24 mouse cellular contexts compared by ENCODE assay signal in genomic region chr6:143997616-143998015, GRCm38 (mm10).
A peak's percentile ranks its signal among the peaks of the same experiment; 100 is the strongest.
DNase-seq lines count a peak whose midpoint lies in the region; ATAC-seq lines count a peak whose summit lies in the region.
"Had no signal": no experiment of that assay in that cellular context is flagged by ENCODE, and none has a peak within 500 bp of the region (broad histone marks: within the 10 kb centered on the region; RNA-seq: fewer than 3 reads in every experiment).

No protein-coding gene starts in this region.

- H3K36me3 ChIP-seq in forebrain, embryonic 15.5 days = no peaks in the 10 kb centered on the region
- H3K36me3 ChIP-seq in forebrain, embryonic 16.5 days (ENCODE audit: control insufficient read depth, insufficient read depth) = no peaks in the 10 kb centered on the region
- no peaks in the 10 kb centered on the region for H3K36me3 ChIP-seq in midbrain, embryonic 15.5 days (replicated peaks)
- no peaks in the 10 kb centered on the region for H3K36me3 ChIP-seq in midbrain, embryonic 11.5 days (ENCODE audit: control insufficient read depth, insufficient read depth, low read length)
- no peaks in the 10 kb centered on the region for H3K36me3 ChIP-seq in limb, embryonic 12.5 days
- H3K36me3 ChIP-seq in hindbrain, embryonic 13.5 days = no peaks in the 10 kb centered on the region
- H3K36me3 ChIP-seq: embryonic facial prominence, embryonic 15.5 days; heart, embryonic 15.5 days; liver, embryonic 12.5 days; midbrain, embryonic 12.5 days had no signal

- ATAC-seq in forebrain, embryonic 15.5 days (replicated peaks) = no peak
- ATAC-seq in forebrain, embryonic 16.5 days = no peak
- peak; percentile 33; the same call in 1 of the 2 replicates for ATAC-seq in midbrain, embryonic 15.5 days (replicated peaks)
- no peak for ATAC-seq in midbrain, embryonic 11.5 days (ENCODE audit: low FRiP score)
- no peak for ATAC-seq in limb, embryonic 12.5 days (ENCODE audit: insufficient number of reproducible peaks, insufficient read depth, low FRiP score, low TSS enrichment, low read depth)
- ATAC-seq in hindbrain, embryonic 13.5 days (ENCODE audit: low FRiP score) = no peak
- ATAC-seq: hindbrain, embryonic 16.5 days; intestine, embryonic 16.5 days; liver, embryonic 12.5 days had no signal

- peak overlapping the region; percentile 9; the same call in 1 of the 2 replicates for H3K27ac ChIP-seq in forebrain, embryonic 15.5 days (replicated peaks)
- no peak overlapping the region for H3K27ac ChIP-seq in forebrain, embryonic 16.5 days (ENCODE audit: low read length)
- H3K27ac ChIP-seq in midbrain, embryonic 15.5 days = no peak overlapping the region
- H3K27ac ChIP-seq in midbrain, embryonic 11.5 days (ENCODE audit: low read depth, low read length) = no peak overlapping the region
- H3K27ac ChIP-seq in limb, embryonic 12.5 days = 0 out of 2 replicates have a peak overlapping the region, but pooled peaks have one; percentile 12
- no peak overlapping the region for H3K27ac ChIP-seq in hindbrain, embryonic 13.5 days
- H3K27ac ChIP-seq: embryonic facial prominence, embryonic 15.5 days; heart, adult 2 months; heart, embryonic 15.5 days; liver, embryonic 12.5 days; midbrain, embryonic 12.5 days had no signal

- no peak overlapping the region for H3K9ac ChIP-seq in forebrain, embryonic 15.5 days (replicated peaks)
- H3K9ac ChIP-seq in forebrain, embryonic 16.5 days (replicated peaks; ENCODE audit: low read depth, low read length) = no peak overlapping the region
- no peak overlapping the region for H3K9ac ChIP-seq in midbrain, embryonic 15.5 days
- no peak overlapping the region for H3K9ac ChIP-seq in midbrain, embryonic 11.5 days (ENCODE audit: low read length)
- no peak overlapping the region for H3K9ac ChIP-seq in limb, embryonic 12.5 days (replicated peaks)
- no peak overlapping the region for H3K9ac ChIP-seq in hindbrain, embryonic 13.5 days
- H3K9ac ChIP-seq: embryonic facial prominence, embryonic 15.5 days; heart, embryonic 15.5 days; liver, embryonic 12.5 days; midbrain, embryonic 12.5 days had no signal

- 65% methylated on average over 11 of the region's 11 CpGs for WGBS in forebrain, embryonic 15.5 days
- 57% methylated on average over 11 of the region's 11 CpGs for WGBS in forebrain, embryonic 16.5 days
- WGBS in midbrain, embryonic 15.5 days = 76% methylated on average over 11 of the region's 11 CpGs
- 88% methylated on average over 11 of the region's 11 CpGs for WGBS in midbrain, embryonic 11.5 days
- WGBS in limb, embryonic 12.5 days = 43% methylated on average over 11 of the region's 11 CpGs
- WGBS in hindbrain, embryonic 13.5 days = 71% methylated on average over 11 of the region's 11 CpGs

- H3K4me1 ChIP-seq in forebrain, embryonic 15.5 days = peaks cover 33% of the 10 kb centered on the region
- peaks cover 19% of the 10 kb centered on the region for H3K4me1 ChIP-seq in forebrain, embryonic 16.5 days (replicated peaks; ENCODE audit: control insufficient read depth, insufficient read depth, low read length)
- 0 out of 2 replicates have a peak, but pooled peaks cover 5% of the 10 kb centered on the region for H3K4me1 ChIP-seq in midbrain, embryonic 15.5 days
- peaks cover 9% of the 10 kb centered on the region for H3K4me1 ChIP-seq in midbrain, embryonic 11.5 days (ENCODE audit: control insufficient read depth, insufficient read depth, low read length)
- peaks cover 22% of the 10 kb centered on the region for H3K4me1 ChIP-seq in limb, embryonic 12.5 days (replicated peaks)
- peaks cover 13% of the 10 kb centered on the region for H3K4me1 ChIP-seq in hindbrain, embryonic 13.5 days (replicated peaks)
- H3K4me1 ChIP-seq: embryonic facial prominence, embryonic 15.5 days; liver, embryonic 12.5 days had no signal

- DNase-seq in midbrain, embryonic 11.5 days (ENCODE audit: low spot score, missing footprints) = no peak
- DNase-seq in spleen, adult 18-20 months = no peak
- DNase-seq: cerebellum, adult 18-20 months; cerebellum, postnatal 14 days; gastrocnemius, postnatal 14 days; heart, adult 2 months; kidney, adult 9 months; kidney, postnatal 14 days; left cerebral cortex, postnatal 4 days; lung, adult 18-20 months; lung, postnatal 10 days; retina, postnatal 1 day; right cerebral cortex, postnatal 25 days had no signal

- H3K4me2 ChIP-seq in forebrain, embryonic 15.5 days (replicated peaks) = no peak overlapping the region
- no peak overlapping the region for H3K4me2 ChIP-seq in forebrain, embryonic 16.5 days (ENCODE audit: low read length)
- H3K4me2 ChIP-seq in midbrain, embryonic 15.5 days = no peak overlapping the region
- no peak overlapping the region for H3K4me2 ChIP-seq in midbrain, embryonic 11.5 days
- H3K4me2 ChIP-seq in limb, embryonic 12.5 days = no peak overlapping the region
- H3K4me2 ChIP-seq in hindbrain, embryonic 13.5 days = no peak overlapping the region
- H3K4me2 ChIP-seq: embryonic facial prominence, embryonic 15.5 days; heart, embryonic 15.5 days; liver, embryonic 12.5 days; midbrain, embryonic 12.5 days had no signal

- H3K9me3 ChIP-seq in forebrain, embryonic 15.5 days = no peaks in the 10 kb centered on the region
- H3K9me3 ChIP-seq in forebrain, embryonic 16.5 days (ENCODE audit: control insufficient read depth, low read length) = no peaks in the 10 kb centered on the region
- H3K9me3 ChIP-seq in midbrain, embryonic 15.5 days = no peaks in the 10 kb centered on the region
- H3K9me3 ChIP-seq in midbrain, embryonic 11.5 days (ENCODE audit: control insufficient read depth, low read length) = no peaks in the 10 kb centered on the region
- H3K9me3 ChIP-seq in limb, embryonic 12.5 days = no peaks in the 10 kb centered on the region
- no peaks in the 10 kb centered on the region for H3K9me3 ChIP-seq in hindbrain, embryonic 13.5 days
- H3K9me3 ChIP-seq: embryonic facial prominence, embryonic 15.5 days; heart, embryonic 15.5 days; liver, embryonic 12.5 days; midbrain, embryonic 12.5 days had no signal

- no peak overlapping the region for H3K4me3 ChIP-seq in forebrain, embryonic 15.5 days
- no peak overlapping the region for H3K4me3 ChIP-seq in forebrain, embryonic 16.5 days (replicated peaks; ENCODE audit: low read length)
- H3K4me3 ChIP-seq in midbrain, embryonic 15.5 days = no peak overlapping the region
- H3K4me3 ChIP-seq in midbrain, embryonic 11.5 days (ENCODE audit: low read depth, low read length) = no peak overlapping the region
- H3K4me3 ChIP-seq in limb, embryonic 12.5 days (replicated peaks) = no peak overlapping the region
- no peak overlapping the region for H3K4me3 ChIP-seq in hindbrain, embryonic 13.5 days
- H3K4me3 ChIP-seq: embryonic facial prominence, embryonic 15.5 days; heart, adult 2 months; heart, embryonic 15.5 days; liver, embryonic 12.5 days; midbrain, embryonic 12.5 days had no signal

- no peaks in the 10 kb centered on the region for H3K27me3 ChIP-seq in forebrain, embryonic 15.5 days
- no peaks in the 10 kb centered on the region for H3K27me3 ChIP-seq in forebrain, embryonic 16.5 days (replicated peaks; ENCODE audit: control insufficient read depth, insufficient read depth, low read length)
- H3K27me3 ChIP-seq in midbrain, embryonic 15.5 days (replicated peaks) = no peaks in the 10 kb centered on the region
- H3K27me3 ChIP-seq in midbrain, embryonic 11.5 days (ENCODE audit: control insufficient read depth, insufficient read depth, low read length) = no peaks in the 10 kb centered on the region
- no peaks in the 10 kb centered on the region for H3K27me3 ChIP-seq in limb, embryonic 12.5 days
- no peaks in the 10 kb centered on the region for H3K27me3 ChIP-seq in hindbrain, embryonic 13.5 days
- H3K27me3 ChIP-seq: embryonic facial prominence, embryonic 15.5 days; heart, embryonic 15.5 days; liver, embryonic 12.5 days had no signal

Comparison
In these comparisons a context has a peak if more than half of its experiments do, and no peak if none do; other contexts are left out.
1. H3K27ac ChIP-seq: peak in forebrain, embryonic 15.5 days (single experiment) and limb, embryonic 12.5 days (single experiment); none in forebrain, embryonic 16.5 days (single experiment), midbrain, embryonic 15.5 days (single experiment), midbrain, embryonic 11.5 days (single experiment) and hindbrain, embryonic 13.5 days (single experiment).